Mouse (Mus musculus): ENCODE measurements around the gene Chchd6. TPM values are rescaled to one million over a fixed set of nuclear protein-coding genes. Genes with fewer than 3 reads are reported as not detected.

Chchd6 gene
- total RNA-seq, 2 experiments from 2014 or later = 83.4 to 84.9 TPM

DNA sequence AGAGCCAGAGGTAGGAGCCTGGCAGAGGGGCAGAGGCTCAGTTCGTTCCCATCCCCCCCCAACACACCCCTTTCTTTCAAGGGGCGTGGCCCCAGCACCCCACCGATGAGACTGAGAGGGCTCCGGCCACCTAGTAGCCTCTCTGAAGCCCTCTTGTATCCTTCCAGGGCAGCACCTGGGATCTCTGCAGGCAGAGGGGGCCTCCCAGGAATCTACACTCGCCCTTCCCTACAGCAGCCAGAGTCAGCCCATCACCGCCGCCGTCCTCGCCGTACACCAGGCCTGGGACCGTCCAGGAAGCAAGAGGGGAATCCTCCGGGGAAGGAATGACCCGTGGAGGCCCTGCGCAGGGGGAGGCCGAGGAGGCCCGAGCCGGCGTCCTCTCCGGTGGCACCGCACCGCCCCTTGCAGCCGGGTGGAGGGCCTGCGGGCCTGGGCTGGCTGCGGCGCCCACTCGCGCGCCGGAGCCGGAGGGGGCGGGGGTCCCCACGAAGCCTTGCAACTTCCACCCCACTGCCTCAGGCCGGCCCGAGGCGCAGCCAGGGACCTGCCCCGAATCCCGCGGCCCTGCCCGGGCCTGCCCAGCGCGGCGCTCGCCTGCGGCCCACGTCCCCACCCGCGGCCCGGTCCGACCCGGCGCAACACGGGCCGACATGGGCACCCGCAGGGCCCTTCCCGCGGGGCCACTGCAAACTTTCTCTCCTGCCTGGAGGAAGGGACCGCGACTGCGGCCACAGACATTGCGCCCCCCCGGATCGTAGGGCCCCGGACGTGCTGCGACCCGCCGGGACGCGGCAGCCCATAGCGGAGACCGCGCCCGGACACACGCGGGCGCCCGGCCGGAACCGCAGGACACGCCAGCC is 233.8 kb downstream of the Chchd6 start:
- DNase-seq (ENCODE audit: low spot score in 2 of 2) = no peak

DNA sequence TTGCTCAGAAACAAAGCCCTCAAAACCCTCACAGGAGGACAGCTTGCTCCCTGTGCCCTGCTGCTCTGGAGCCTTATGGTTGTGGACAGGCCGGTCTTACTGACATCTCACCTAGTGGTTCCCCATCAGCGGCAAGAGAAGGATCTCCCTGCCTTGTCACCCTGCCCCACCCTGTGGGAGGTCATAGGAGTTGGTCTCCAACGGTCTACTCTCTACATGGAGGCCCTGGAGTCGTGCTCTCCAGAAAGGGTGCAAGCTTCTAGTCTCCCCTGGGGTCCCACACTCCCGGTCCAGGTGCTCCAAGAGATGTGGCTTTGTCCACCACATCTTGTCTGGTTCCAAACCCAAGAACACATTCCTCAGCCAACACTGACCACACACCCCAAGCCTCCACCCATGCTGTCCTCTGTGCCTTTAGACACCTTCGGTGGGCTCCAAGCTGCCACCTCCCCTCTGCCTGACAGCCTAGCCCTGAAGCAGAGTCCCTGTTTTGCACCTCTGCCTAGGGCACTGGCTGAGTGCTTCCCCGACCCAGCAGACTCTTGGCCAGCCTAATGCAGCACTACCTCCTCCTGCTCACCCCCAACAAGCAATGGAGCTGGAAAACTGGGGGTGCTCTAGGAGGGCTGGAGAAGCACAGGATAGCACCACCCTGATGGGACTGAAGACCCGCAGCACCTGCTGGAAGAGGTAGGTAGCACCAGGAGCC is 234.6 kb downstream of the Chchd6 start:
- no peak for DNase-seq (ENCODE audit: low spot score in 2 of 2)

DNA sequence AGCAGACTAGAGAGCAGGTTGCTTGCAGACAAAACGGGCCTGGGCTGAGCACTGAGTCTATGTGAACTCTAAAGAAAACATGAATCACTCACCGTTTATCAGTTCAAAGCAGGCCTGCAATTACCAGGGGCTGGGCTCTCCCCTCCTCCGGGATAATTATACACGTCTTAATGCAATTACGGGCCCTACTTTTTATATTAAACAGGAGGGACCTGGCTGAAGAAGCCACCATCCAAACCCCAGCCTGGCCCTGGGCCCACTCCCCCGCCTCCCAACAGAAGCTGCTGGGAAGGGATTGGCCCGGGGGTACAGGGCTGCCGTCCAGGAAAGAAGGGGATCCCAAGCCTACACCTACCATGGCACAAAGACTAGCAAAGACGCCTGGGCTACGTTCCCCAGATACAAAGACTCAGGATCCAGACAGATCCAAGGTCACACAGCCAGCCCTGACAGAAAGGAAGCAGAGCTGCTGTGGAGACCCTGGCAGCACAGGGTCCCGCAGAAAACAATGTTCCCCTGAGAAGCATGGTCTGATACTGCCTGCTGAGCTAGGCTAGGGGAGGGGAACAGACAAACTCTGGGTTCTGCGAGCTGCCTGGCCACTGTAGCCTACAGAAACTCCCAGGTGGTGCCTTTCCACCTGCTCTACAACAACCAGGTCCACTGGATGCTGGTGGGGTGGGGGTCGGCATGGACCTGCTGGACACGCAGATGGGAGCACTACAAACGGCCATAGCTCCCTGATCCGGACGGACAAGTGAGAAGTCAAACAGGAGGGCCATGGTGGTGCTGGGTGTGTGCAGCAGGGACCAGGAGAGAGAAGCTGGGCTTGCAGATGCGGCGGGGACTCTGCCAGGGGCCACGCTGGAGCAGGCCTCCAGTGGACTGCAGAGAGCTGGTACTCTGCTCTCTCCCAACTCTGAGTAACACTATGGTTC is 235.4 kb downstream of the Chchd6 start:
- DNase-seq (ENCODE audit: low spot score in 2 of 2) = no peak

DNA sequence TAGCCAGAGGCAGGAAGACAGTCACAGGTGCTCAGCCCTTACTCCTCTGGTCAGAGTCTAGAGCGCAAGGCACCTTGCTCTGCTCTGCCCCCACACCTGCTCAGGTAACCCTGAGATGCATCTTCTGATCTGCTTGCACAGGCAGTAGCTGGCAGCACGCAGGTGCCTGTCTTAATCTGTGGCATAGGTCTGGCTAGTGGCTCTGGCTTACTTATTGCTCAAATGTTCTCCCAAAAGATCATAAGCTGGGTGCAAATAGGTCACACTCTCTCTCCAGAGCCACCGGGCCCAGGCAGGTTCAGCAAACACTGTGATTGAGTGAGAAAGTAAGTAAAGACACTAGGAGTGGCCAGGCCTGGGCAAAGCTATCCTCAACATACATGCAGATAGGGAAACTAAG is 236.3 kb downstream of the Chchd6 start:
- DNase-seq (ENCODE audit: low spot score in 2 of 2) = no peak

DNA sequence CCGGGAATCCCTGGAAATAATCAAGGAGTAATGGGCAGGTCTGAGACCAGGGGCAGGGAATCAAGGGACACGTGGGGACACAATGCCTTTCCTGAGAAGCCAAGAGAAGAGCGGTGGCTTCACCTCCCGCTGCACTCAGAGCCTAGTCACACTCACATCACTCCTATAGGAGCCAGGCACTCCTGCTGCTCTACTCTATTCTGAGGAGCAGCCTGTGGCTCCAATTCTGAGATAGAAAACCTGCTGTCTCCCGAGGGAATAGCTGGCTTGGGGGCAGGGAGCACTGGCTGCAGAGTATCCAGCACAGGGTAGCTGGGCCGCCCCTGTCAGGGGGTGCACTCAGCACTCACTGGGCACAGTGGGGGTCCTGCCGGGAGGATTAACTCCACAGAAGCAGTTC is 239.8 kb downstream of the Chchd6 start:
- DNase-seq (ENCODE audit: low spot score in 2 of 2) = no peak

DNA sequence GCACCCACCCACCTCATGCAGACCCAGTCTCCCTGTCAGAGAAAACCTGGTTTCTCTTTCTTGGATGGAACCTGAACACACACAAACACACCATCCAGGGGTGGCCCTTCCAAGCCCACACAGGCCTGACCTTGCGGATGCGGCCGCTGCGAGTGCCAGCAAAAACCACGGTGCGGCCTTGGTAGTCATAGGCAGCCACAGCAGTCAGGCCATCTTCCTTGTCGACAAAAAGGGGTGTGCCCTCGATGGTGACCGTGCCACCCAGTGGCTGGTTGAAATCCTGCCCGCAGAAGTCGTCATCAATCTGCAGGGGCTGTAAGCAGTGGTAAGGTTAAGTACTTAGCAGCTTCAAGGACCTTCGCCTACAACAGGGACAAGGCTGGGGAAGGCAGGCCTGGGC is 240.7 kb downstream of the Chchd6 start:
- DNase-seq (ENCODE audit: low spot score in 2 of 2) = no peak

DNA sequence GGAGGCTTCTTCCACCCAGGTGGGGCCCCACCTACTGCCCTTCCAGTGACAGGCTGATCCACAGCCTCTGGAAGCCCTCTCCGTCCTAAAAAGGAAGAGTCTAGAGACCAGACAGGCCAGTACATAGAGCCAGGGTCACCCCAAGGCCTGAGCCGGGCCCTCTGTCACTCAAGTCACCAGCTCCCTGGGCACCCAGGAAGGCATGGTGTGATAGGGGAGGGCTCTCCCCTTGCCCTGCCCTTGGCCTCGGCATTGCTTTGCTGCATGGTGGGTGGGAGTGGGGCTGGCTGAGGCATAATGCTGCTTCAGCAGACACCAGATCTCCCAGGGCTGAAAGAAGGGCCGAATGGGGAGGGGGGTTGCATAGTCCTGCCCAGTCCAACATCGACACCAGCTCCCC is 241.4 kb downstream of the Chchd6 start:
- no peak for DNase-seq (ENCODE audit: low spot score in 2 of 2)

DNA sequence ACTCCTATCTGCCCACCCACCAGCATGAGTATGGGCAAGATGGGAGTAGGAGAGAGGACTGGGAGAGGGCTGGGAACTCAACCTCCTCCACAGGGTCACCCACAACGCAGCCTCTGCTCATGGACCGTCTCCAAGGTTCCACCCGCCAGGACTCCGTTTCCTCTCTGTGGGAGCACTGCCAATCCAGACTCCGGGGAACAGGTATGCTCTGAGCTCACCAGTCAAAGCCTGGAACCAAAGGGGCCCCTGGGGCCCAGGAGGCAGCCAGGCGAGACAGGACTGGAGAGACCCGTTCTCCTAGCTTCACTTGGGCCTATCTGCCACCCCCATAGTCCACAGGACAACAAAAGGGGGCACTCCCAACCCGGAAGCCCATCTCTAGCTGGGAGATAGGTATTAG is 242.4 kb downstream of the Chchd6 start:
- no peak for DNase-seq (ENCODE audit: low spot score in 2 of 2)

DNA sequence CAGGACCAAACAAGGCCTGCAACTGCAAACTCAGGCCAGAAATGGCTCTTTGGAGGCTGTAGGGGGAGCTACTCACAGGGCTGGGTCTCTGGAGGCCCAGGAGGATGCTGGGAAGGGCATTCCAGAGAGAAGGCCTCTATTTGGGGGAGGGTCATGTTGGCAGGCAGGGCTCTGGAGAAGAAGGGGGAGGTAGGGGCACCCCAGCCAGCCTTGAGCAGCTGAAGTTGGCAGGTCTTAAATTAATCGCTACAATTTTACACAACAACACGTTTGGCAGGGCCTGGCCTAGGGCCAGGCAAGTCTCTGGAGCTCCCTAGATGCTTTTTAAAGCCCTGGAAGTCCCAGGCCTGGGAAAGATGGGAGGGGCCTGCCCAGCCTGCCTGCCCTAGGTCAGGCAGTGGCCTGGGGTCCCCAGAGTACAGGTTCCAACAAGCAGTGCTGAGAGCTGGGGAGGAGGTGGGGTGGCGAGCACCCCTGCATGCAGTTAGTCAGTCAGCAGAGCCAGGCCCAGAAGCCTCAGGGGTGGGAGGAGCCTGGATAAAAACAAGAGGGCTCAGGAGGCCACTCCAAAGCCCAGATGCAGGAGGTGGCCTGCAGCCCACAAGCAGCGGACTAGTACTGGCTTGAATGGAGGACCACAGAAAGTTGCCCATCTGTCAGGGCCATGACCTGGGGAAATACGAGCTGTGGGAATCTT is 243.9 kb downstream of the Chchd6 start:
- no peak for DNase-seq (ENCODE audit: low spot score in 2 of 2)

DNA sequence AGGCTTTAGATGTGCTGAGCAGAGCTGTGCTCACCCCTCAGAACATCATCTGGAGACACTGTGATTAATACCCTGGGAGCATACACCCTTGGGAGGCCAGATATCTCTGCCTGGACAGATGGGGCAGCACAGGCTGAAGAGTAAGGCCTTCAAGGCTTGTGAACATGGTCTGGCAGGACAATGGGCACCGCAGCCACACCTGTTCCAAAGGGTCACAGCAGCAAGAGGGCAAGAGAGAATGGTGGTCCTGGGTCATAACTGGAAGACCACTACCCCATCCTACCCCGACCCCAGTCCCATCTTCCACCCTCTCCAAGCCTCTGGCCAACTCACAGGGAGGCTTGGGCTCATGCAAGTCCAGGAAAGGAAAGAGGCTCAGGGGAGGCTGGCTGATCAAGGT is 244.9 kb downstream of the Chchd6 start:
- no peak for DNase-seq (ENCODE audit: low spot score in 2 of 2)

DNA sequence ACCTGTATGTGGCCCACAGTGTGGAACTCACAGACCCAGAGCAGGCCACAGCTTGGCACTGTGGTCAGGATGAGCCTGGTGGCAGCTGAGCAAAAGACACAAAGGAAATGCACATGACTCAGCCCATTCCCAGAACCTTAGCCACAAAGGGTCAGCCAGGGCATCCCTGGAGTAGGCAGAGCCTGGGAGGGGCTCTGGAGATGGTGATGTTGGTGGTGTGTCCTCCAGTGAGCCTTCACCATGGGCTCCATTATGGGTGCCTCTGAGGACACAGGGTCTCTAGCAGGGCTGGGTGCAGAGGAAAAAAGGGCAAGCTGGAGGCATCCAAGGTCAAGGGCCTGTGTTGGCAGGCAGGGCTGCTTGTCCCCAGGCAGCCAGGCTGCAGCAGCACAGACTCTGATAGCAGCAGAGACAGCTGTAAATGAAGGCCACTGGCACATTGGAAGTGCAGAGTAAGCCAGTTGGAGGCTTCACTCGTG is 245.4 kb downstream of the Chchd6 start:
- DNase-seq (ENCODE audit: low spot score in 2 of 2) = no peak

DNA sequence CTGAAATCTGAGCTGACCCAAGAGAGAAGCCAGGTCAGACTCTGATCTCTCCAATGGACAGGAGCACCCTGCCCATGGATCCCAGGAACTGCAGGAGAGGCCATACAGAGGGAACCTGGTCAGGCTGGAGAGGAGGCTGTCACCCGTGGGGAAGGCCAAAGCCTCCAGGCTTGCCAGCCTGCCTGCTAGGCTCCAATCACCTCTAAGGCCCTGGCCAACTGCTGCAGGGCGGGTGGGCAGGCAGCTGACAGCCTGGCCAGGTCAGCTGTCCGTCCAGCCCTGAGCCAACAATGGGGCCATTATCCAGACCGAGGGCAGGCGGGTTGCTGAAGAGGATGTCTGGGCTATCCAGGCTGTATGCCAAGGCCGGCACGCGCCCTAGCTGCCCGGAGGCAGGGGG is 247.1 kb downstream of the Chchd6 start:
- DNase-seq (ENCODE audit: low spot score in 2 of 2) = no peak

DNA sequence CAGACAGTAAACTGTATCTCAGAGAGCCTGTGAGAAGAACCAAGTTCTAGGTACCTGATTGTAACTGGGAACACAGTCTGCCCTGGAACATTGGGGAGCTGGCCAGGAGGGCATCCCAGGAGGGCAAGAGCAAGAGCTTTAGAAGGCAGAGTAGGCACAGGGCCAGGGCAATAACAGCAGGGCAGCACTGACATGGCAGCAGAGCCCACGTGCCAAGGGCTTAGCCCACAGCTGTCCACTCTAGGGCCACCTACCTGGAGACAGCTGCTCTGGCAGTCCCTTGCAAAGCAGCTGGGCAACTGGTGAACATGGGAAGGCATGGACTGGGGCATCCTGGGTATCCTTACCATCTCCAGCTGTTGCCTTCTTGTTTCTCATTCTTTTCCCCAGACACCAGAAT is 247.7 kb downstream of the Chchd6 start:
- DNase-seq (ENCODE audit: low spot score in 2 of 2) = no peak

DNA sequence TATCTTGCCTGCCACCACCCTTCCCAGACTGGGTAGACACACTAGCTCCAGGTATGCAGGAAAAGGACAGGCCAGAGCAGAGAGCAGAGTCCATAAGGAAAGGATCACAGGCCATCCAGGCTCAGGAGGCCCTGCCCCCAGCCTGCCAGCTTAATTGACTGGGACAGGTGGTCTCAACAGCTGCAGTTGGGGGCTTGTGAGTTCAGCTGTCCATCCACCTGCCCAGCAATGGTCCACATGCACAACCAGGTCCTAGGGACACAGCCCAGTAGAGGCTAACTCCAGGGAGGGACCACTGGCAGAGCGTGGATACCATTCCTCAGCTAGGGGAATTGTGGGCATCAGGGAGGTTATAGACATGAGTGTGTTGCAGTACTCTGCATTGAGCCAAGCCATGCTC is 249.6 kb downstream of the Chchd6 start:
- no peak for DNase-seq (ENCODE audit: low spot score in 2 of 2)

DNA sequence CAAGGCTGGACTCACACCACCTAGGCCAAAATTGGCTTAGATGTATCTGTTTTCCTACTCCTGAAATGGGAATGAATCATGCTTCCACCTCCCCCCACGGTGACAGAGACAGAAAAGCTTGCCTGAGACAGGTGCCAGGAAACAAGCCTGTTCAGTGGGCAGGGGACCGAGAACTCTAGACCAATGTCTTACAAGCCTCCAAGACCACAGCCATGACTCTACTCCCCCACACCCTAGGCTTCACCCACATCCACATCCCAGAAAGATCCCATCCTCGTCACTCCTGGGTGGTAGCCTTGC is 250.0 kb downstream of the Chchd6 start:
- no peak for DNase-seq (ENCODE audit: low spot score in 2 of 2)

DNA sequence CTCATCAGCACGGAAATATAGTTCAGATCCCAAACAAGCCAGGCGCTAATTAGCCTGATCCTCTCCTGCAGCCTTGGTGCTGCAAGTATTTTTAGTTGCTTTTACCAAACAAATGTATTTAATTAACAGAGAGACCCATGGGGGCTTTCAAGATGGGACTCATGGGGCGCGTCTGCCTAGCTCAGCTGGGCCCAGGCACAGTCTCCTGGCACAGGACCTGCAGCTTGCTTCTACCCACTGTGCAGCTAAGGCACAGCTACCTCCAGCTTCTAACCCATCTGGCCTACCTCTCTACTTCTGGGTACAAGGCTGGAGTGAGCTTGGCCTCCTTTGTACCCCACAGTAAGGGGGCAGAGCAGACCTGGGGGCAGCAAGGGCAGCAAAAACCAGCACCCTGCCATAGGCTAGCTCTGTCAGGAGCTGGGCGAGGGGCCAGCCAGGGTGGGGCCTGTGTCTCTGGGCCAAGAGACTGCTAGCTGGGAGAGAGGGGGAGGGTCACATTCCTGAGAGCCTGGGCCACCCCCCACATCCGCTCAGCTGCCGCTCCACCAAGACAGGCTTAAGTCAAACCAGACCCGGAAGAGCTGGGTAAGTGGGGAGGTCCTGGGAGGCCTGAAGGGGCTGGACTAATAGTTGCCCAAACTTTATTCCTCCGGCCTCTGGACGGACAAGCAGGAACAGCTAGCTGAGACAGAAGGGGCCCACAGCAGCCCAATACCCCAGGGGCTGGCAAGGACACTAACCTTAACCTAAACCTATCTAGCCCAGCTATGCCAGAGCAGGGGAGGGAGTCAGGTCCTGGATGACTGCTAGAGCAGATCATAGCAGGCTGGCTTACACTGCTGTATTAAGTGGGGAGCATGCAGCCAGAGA is 250.6 kb downstream of the Chchd6 start:
- no peak for DNase-seq (ENCODE audit: low spot score in 2 of 2)

DNA sequence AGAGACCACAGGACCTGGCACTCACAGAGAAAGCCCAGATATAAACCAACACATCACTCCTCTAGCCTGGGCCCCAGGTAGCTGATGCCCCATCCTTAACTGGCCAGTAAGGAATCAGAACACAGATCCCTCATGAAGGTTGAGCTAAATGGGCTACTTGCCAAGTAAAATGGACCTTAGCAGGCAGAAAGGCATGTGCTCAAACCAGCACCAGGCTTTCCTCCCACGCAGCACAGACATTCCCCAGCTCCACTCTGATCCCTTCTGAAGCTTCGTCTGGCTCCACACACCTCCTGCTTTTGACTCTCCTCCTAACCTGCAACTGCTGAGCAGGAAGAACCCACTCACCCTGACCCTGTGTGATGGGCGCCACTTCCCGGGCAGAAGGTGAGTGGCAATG is 253.5 kb downstream of the Chchd6 start:
- DNase-seq (ENCODE audit: low spot score in 2 of 2) = no peak

DNA sequence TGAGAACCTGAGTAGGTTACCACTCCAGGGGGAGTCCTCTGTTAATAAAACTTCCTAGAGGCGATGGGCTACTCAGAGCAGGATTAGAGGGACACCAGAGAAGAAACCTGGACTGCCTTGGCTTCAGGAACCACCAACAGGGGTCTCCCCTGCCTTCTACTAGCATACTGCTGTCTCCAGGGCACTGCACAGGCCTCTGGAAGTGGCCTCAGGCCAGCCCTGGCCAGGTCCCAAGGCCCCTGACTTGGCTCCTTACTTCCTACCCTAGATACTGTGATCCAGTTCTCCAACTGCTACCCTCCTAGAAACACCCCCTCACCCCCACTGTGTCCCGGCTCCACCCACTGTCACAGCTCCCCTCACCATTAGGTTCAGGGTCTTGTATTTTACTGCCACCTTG is 256.0 kb downstream of the Chchd6 start:
- DNase-seq (ENCODE audit: low spot score in 2 of 2) = no peak

DNA sequence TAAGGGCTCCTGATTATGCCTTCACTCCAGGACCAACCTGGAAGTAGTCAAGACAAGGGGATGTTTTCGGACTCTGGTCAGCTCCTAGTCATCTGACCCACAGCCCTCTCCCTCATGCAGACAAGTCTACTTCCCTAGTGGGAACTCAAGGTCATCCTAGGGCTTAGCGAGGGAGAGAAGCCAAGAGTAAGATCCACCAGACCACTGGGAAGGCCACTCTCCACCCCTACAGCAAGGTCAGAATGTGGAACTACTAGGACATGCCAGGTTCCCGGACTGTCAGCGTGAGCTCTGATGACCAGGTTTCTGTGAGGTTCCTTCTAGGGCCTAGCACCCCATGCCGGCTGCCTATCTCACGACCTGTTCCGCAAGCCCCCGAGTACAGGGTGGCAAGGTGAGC is 256.7 kb downstream of the Chchd6 start:
- no peak for DNase-seq (ENCODE audit: low spot score in 2 of 2)

DNA sequence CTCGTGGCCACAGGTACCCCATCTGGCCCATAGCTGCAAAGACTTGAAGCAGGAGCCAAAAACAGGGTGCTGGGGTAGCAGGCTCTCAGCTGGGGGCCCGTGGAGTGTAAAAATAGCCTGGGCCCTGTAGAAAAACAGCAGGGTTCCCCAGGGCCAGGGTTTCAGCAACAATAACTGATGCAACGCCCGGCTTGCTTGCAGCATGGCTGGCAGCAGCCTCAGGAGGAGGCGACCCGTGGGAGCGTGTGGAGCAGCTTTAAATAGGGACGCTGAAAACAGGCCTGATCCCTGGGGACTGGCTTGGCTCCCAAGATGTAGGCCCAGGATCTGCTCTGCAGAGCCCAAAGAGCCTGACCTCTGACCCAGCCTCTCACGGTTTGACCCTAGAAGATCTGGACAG is 257.9 kb downstream of the Chchd6 start:
- DNase-seq (ENCODE audit: low spot score in 2 of 2) = peak in 1 of 2 experiments; percentile 66

All from left cerebral cortex, adult 18-20 months (tissue).